Mouse (Mus musculus) megakaryocyte, embryonic 14.5 days (primary cell): ENCODE results near the gene Taf8. TPM values are rescaled to one million over a fixed set of nuclear protein-coding genes. Genes with fewer than 3 reads are reported as not detected.

Source experiments
- H3K27me3 ChIP-seq: replicated peaks from 2 replicates; pipeline ENCODE3; 2012; ENCODE audit warnings: inconsistent platforms
- H3K36me3 ChIP-seq: replicated peaks from 2 replicates; pipeline ENCODE3; 2012; ENCODE audit warnings: low read length, inconsistent platforms, mixed read lengths
- H3K4me1 ChIP-seq: 2 replicates; pipeline ENCODE4 v1.6.1; 2012; ENCODE audit warnings: inconsistent platforms
- H3K4me3 ChIP-seq: replicated peaks from 2 replicates; pipeline ENCODE3; 2012; ENCODE audit warnings: moderate library complexity, mild to moderate bottlenecking, inconsistent platforms
- H3K9me3 ChIP-seq: 2 replicates; pipeline ENCODE4 v1.6.1; 2012; ENCODE audit warnings: inconsistent platforms
- FLI1 ChIP-seq: IDR thresholded peaks from 2 replicates; pipeline ENCODE4 v1.6.1; 2012; ENCODE audit warnings: low read length, inconsistent platforms, mixed read lengths
- GATA1 ChIP-seq: IDR thresholded peaks from 3 replicates; pipeline ENCODE4 v1.6.1; 2012; ENCODE audit warnings: mixed read lengths, low read length, inconsistent platforms, borderline replicate concordance
- polyA plus RNA-seq: library from polyadenylated mRNA; stranded (reverse); fragments of >175 nt; gene quantifications from 2 replicates; pipeline ENCODE4 v1.2.3, GENCODE M21; 2012; ENCODE audit warnings: low replicate concordance; ENCODE audit not compliant: insufficient read depth

Gene Taf8
- polyA plus RNA-seq, 1 experiment = 8.7 TPM

DNA sequence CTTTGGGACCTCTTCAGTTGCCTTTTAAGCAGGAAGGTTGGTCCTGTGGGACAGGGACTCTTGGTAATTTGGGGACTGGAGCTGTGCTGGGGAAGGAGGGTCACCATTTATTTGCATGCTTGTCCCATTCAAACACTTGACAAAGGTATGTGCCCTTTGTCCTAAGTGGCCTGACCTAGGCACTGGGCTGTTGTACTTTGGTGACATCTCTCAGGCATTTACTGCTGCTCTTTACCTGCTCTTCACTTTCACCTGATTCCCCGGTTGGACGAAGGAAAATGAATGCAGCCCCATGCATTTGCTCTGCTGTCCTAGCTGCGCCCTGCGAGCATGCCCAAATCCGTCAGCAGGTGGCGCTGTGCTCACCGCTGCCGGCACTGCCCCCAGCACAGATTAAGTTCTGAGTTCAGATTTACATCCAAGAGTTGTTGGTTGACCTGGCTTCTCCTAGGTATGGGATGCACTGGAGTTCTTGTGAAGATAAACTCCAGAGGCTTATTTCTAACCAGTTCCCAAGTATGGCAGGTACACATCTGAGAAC is 28.6 kb downstream of the Taf8 start:
- Histone ChIP-seq H3K9me3 (peaks cover 6% of the 10 kb centered on the region; the same call in 1 of the 2 replicates), H3K36me3 (no peaks in the 10 kb centered on the region), H3K27me3 (peaks cover 50% of the 10 kb centered on the region), H3K4me3 (no peak overlapping the region), H3K4me1 (peaks cover 19% of the 10 kb centered on the region)
- TF ChIP-seq FLI1 = no peak
- no peak for TF ChIP-seq GATA1

DNA sequence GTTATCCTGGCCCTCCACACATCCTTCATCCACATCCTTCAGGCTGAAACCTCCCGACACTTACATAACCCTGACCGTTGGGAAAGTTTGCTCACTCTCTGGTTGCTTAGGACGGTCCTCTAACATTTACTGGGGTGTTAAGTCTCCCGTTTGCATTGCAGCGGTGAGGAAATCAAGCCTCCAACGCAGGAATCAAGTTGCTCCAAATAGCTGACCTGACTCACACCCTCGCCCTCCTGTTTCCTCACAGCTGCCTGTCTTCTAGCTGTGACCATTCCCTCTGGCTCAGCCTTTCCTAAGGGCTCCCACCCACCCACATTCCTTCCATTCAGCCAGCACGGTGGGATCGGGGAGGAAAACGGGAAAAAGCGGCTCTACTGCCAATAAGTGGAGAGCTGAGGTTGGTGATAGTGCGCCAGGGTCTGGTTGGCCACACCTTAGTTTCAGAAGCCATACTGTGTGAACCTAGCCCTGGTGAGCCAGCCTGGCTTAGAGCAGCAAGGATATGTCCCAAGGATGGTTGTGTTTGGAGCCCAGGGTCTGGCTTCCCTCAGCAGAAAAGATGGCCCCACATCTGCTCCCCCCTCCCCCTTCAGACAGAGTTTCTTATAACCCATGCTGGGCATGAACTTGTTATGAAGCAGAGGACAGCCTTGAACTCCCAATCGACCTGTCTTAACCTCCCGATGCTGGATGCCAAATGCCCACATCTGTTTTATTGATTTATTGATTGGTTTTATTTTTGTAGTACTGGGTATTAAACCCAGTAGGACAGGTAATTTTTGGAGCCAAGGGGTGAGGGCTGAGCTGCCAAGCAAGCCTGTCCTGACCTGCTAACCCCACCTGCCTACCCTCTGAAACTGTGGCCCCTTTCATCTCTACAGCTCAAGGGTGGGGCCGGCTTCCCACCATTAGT is 29.4 kb downstream of the Taf8 start:
- H3K4me3 ChIP-seq = no peak overlapping the region
- no peak for TF ChIP-seq FLI1
- peaks cover 58% of the 10 kb centered on the region for H3K27me3 ChIP-seq

GRCm38 (mm10) chr17:47470686-47471085 is 31.4 kb downstream of the Taf8 start:
- Histone ChIP-seq H3K9me3 (peaks cover 3% of the 10 kb centered on the region; the same call in 1 of the 2 replicates), H3K4me3 (no peak overlapping the region), H3K36me3 (no peaks in the 10 kb centered on the region), H3K4me1 (peaks cover 19% of the 10 kb centered on the region), H3K27me3 (peaks cover 70% of the 10 kb centered on the region)
- no peak for TF ChIP-seq FLI1
- no peak for TF ChIP-seq GATA1

More for the DNA sequence above, 29.4 kb downstream of the Taf8 start:
- Histone ChIP-seq H3K4me1 (peaks cover 19% of the 10 kb centered on the region), H3K9me3 (peaks cover 7% of the 10 kb centered on the region; the same call in 1 of the 2 replicates), H3K36me3 (no peaks in the 10 kb centered on the region)

DNA sequence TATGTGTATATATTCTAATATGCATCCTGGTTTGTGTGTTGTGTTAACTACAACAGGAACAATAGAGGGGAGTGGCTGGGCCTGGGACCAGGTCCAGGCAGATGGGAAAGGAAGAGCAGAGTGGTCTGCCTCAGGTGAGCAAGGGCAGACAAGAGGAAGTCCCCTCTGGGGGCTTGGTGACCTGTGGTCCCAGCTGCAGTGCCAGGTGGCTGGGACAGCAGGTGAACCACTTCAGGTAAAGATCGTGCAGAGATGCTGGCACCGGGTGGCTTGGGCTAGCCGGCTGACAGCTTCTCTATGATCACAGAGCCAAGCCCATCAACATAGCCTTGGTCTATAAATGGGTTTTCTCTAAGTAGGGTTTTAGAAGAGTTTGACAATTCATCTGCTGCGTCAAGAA is 32.0 kb downstream of the Taf8 start:
- H3K4me1 ChIP-seq = peaks cover 23% of the 10 kb centered on the region
- H3K9me3 ChIP-seq = 0 out of 2 replicates have a peak, but pooled peaks cover 2% of the 10 kb centered on the region
- no peaks in the 10 kb centered on the region for H3K36me3 ChIP-seq
- no peak for TF ChIP-seq GATA1
- no peak for TF ChIP-seq FLI1
- H3K4me3 ChIP-seq = no peak overlapping the region
- H3K27me3 ChIP-seq = peaks cover 74% of the 10 kb centered on the region

DNA sequence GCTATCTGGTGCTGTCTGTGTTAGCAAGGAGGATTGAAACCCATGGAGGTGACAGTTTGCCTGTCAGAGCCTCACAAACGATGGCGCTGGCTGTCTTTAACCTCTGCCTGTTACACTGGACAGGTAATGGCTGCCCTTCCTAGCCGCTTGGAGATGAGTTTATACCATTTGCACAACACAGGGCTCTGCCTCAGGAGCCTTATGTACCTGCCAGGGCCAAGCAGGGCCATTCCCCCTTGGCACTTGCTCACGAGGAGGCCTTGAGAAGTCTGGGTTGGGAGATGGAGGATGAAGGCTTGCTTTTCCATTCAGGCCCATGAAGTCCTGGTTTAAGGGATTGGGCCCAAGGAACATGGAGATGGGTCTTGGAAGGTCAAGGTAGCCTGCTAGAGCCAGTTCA is 32.5 kb downstream of the Taf8 start:
- Histone ChIP-seq H3K4me3 (no peak overlapping the region), H3K36me3 (no peaks in the 10 kb centered on the region), H3K27me3 (peaks cover 79% of the 10 kb centered on the region), H3K9me3 (0 out of 2 replicates have a peak, but pooled peaks cover 2% of the 10 kb centered on the region), H3K4me1 (peaks cover 23% of the 10 kb centered on the region)
- no peak for TF ChIP-seq FLI1

GRCm38 (mm10) chr17:47468466-47468865 is 33.6 kb downstream of the Taf8 start:
- no peaks in the 10 kb centered on the region for H3K36me3 ChIP-seq
- peaks cover 21% of the 10 kb centered on the region for H3K4me1 ChIP-seq
- no peak for TF ChIP-seq GATA1
- TF ChIP-seq FLI1 = no peak
- H3K27me3 ChIP-seq = peaks cover 85% of the 10 kb centered on the region
- 0 out of 2 replicates have a peak, but pooled peaks cover 2% of the 10 kb centered on the region for H3K9me3 ChIP-seq
- peak overlapping the region; percentile 33 for H3K4me3 ChIP-seq

- H3K9me3 ChIP-seq = 0 out of 2 replicates have a peak, but pooled peaks cover 2% of the 10 kb centered on the region
- H3K4me3 ChIP-seq = no peak overlapping the region
- peaks cover 17% of the 10 kb centered on the region for H3K4me1 ChIP-seq
- no peaks in the 10 kb centered on the region for H3K36me3 ChIP-seq
- TF ChIP-seq GATA1 = no peak
- TF ChIP-seq FLI1 = no peak
- peaks cover 83% of the 10 kb centered on the region for H3K27me3 ChIP-seq
These were observed 34.0 kb downstream of the Taf8 start for GRCm38 (mm10) chr17:47468063-47468462.

GRCm38 (mm10) chr17:47467659-47468058 is 34.4 kb downstream of the Taf8 start:
- H3K9me3 ChIP-seq = 0 out of 2 replicates have a peak, but pooled peaks cover 2% of the 10 kb centered on the region
- no peak overlapping the region for H3K4me3 ChIP-seq
- peaks cover 79% of the 10 kb centered on the region for H3K27me3 ChIP-seq
- TF ChIP-seq FLI1 (no peak), GATA1 (no peak)
- H3K36me3 ChIP-seq = no peaks in the 10 kb centered on the region
- peaks cover 15% of the 10 kb centered on the region for H3K4me1 ChIP-seq

DNA sequence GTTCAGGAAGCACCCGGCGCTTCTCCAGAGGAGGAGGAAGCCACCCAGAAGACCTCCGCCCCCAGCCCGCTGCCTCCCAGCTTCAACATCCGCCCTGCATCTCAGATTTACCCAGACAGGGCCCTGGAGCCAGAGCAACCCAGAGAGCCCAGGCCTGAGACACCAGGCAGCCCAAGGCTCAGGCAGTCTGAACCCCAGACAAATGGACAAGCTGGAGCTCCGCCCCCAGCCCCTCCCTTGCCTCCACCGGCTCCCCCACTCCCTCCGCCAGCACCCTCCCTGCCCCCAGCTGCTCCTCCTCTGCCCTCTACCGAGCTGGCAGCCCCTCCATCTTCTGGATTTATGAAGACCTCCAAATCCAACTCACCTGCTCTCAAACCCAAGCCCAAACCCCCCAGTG is 35.8 kb downstream of the Taf8 start:
- H3K4me1 ChIP-seq = peaks cover 7% of the 10 kb centered on the region
- H3K27me3 ChIP-seq = peaks cover 81% of the 10 kb centered on the region
- H3K4me3 ChIP-seq = no peak overlapping the region
- H3K36me3 ChIP-seq = no peaks in the 10 kb centered on the region
- no peak for TF ChIP-seq GATA1
- TF ChIP-seq FLI1 = no peak
- 0 out of 2 replicates have a peak, but pooled peaks cover 2% of the 10 kb centered on the region for H3K9me3 ChIP-seq

GRCm38 (mm10) chr17:47465016-47465415 is 37.1 kb downstream of the Taf8 start:
- Histone ChIP-seq H3K4me3 (no peak overlapping the region), H3K4me1 (peaks cover 7% of the 10 kb centered on the region), H3K27me3 (peaks cover 75% of the 10 kb centered on the region), H3K36me3 (no peaks in the 10 kb centered on the region), H3K9me3 (0 out of 2 replicates have a peak, but pooled peaks cover 2% of the 10 kb centered on the region)
- TF ChIP-seq GATA1 (no peak), FLI1 (no peak)
